Mouse (Mus musculus) embryo, embryonic 11.5 days (tissue): ENCODE results near the gene Usb1.
"Not testable (repeated sequence)": the region's sequence is repeated elsewhere in the genome, so short reads cannot be mapped to it uniquely, and the experiment has no call there.

ENCODE experiments used
- DNase-seq: peaks from one replicate; pipeline ENCODE4 v3.0.0-alpha.2; 2012; ENCODE audit warnings: low read depth, low spot score

Gene Usb1

DNA sequence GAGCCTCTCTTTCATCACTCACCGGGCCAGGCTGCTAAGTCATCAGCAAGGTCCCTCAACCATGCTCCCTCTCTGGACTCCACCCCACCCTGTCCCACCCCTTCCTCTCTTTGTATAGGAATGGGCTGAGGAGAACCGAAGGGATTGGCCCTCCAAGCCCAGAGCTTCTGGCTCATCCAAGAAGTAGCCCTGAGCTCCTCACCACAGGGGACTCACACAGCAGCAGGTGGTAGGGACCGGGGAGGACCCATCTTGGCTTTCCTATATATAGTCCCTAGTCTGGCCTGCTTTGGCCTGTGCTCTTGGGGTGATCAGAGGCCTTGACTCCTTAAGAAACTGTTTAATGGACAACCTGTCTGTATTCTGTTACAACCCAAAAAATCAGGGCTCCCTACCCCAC is 42.3 kb downstream of the Usb1 start:
- DNase-seq, result no peak

DNA sequence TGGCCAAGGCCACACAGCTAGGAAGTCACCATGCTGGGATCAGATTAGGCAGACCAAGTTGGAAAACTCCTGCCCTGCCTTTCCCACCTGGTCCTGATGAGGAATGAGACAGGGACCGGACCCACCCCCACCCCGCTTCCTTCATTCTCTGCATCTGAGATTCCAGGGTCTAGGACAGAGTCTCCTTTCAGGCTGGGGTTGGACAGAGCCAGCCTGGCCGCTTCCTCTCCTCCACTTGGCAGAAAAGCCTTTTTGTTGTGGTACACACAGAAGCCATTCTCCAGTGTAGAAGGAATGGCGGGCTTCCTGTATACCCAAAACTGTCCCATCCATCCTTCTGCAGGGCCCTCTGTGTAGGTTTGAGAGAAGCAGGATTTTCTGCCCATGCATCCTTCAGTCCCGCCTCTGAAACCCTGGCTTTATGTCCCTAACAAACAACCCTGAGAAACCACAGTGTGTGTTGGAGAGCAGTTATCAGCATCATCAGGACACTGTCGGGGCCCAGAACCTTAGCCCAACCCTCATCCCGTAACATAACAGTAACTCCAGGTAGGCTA is 43.4 kb downstream of the Usb1 start:
- no peak for DNase-seq

GRCm38 (mm10) chr8:95376309-95376999 is 44.4 kb downstream of the Usb1 start:
- no peak for DNase-seq

DNA sequence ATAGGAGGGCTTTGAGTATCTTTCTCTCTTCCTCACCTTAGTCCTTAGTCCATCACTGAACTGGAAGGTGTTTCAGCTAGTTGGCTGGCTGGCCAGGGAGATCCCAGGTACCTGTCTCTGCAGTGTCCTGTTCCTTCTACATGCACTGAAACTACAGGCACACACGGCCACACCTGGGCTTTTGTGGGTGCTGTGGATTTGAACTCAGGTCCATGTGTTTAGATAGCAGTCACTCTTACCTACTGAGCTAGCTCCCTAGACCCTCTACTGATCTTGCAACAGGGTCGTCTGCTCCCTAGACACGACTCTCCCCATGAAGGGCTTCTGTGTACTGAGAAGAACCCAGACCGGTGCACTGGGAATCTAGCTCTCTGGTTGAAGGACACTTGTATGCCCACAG is 45.0 kb downstream of the Usb1 start:
- DNase-seq, result no peak

DNA sequence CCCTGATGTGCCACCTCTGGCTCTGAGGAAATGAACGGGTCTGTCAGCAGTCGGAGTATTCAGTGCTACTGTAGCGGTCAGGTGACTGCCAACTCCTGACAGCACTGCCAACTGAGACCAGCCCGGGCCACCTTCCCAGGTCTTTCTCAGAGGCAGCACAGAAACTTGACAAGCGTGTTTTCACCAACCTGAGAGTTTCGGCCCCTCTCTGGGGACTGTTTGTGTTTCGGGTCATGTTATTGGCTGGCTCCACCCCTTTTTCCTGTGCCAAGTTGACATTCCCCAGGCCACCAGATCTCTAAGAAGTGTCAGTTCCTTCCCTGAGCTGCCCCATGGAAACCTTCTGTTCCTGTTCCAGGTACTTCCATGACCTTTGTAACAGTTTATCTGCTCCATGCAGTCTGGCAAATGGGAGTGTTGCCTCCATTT is 45.8 kb downstream of the Usb1 start:
- no peak for DNase-seq

DNA sequence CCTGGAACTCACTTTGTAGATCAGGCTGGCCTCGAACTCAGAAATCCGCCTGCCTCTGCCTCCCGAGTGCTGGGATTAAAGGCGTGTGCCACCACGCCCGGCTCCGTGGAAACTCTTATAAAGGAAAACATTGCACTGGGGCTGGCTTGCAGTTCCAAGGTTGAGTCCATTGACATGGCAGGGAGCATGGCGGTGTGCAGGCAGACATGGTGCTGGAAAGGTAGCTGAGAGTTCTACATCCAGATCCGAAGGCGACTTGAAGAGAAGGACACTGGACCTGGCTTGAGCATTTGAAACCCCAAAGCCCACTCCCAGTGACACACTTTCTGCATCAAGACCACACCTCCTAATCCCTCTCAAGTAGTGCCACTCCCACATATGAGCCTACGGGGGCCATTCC is 46.8 kb downstream of the Usb1 start:
- not testable (repeated sequence) for DNase-seq

- no peak for DNase-seq
Observed at GRCm38 (mm10) chr8:95380953-95381352, 48.9 kb downstream of the Usb1 start.

DNA sequence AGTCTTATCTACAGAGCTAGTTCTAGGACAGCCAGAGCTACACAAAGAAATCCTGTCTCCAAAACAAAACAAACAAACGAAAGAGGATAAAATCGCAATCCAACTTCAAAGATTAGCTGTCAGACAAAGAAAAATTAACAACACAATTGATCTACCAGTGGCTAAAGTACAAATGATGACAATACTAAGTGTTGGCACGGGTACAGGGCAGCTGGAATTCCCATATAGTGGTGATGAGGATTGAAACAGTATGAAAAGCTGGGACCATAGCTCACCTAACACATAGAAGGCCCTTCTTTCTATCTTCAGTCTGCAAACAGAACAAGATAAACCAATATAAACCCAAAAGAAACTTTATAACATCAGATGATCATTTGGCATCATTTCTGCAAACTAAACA is 49.5 kb downstream of the Usb1 start:
- no peak for DNase-seq

GRCm38 (mm10) chr8:95384501-95384900 is 52.4 kb downstream of the Usb1 start:
- no peak for DNase-seq

DNA sequence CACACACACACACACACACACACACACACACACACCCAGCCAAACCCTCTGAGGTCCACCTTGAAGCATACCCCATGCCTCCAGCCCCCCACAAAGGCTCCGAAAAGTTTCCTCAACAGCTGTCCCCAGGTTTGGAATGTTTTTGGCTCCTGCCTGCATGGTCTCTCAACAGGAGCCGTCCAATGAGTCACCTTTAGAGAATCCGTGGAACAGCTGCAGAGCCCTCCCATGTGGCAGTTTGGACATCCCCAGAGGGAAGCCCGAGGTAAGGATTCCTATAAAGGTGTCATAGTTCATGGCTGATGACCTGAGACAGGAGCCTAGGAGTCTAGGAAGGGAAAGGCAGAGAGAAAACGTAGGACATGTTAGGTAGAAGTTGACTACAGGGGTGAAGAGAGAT is 54.0 kb downstream of the Usb1 start:
- no peak for DNase-seq

- DNase-seq, result no peak
Observed at GRCm38 (mm10) chr8:95387221-95387620, 55.1 kb downstream of the Usb1 start.

- no peak for DNase-seq
Observed at GRCm38 (mm10) chr8:95387936-95388335, 55.9 kb downstream of the Usb1 start.

- no peak for DNase-seq
Observed at GRCm38 (mm10) chr8:95390312-95390711, 58.2 kb downstream of the Usb1 start.

GRCm38 (mm10) chr8:95391101-95391500 is 59.0 kb downstream of the Usb1 start:
- no peak for DNase-seq

- no peak for DNase-seq
Observed at GRCm38 (mm10) chr8:95392604-95393003, 60.5 kb downstream of the Usb1 start.

DNA sequence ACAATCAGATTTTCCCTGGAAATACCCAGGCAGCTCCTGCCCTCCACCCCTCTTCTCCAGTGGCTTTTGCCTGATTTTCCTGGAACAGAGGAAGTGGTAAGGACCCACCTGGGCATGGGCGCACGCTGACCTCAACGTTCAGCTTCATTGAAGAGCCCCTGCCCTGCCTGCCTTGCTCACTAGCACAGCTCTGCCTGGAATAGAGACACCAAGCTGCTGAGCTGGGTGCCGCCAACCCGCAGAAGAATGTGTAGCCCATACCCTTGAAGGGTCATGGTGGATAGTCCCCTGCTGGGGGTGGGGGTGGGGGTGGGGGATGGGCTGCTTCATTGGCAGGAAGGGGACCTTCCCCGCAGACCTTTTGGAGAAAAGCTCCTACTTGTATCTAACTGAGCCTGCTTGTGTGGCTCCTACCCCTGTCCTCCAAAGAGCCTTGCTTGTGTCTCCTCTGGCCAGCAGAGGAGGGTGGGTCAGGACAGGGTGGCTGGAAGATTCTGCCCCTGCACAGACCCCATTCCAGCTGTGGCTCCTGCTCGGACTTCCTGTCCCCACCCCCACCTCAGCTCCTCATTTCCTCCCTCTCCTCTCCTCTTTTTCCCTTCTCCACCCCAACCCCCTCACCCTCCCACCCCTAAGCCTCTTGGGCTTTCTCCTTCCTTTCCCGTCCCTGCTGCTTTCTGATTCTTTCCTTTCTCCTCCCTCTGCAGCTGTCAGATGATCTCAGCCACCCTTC is 63.3 kb downstream of the Usb1 start:
- DNase-seq, result no peak

DNA sequence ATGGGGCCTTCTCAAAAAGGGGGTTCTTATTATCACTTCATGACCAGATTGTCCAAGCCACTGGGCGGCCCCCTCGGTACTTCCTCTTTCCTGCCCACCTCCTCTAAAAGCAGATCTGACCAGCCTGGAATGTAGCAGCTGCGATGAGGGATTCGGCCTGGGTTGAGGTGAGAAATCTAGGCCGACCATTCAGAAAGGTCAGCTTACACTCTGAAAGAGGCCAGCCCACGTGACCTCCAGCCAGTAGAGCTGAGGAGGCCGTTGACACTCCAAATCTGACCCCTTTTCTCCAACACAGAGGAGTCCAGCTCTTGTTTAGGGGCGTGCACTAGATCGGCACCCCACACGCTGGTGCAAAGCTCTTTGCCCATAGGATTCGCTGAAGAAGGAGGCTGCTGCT is 64.7 kb downstream of the Usb1 start:
- DNase-seq, result no peak
